Mouse (Mus musculus): ENCODE results near the gene Tmtc1.

Gene Tmtc1

GRCm38 (mm10) chr6:148234105-148234828, 209.9 kb downstream of the Tmtc1 start:
- DNase-seq, result no peak

- no peak for DNase-seq
Measured at GRCm38 (mm10) chr6:148227542-148227941, 216.6 kb downstream of the Tmtc1 start.

DNA sequence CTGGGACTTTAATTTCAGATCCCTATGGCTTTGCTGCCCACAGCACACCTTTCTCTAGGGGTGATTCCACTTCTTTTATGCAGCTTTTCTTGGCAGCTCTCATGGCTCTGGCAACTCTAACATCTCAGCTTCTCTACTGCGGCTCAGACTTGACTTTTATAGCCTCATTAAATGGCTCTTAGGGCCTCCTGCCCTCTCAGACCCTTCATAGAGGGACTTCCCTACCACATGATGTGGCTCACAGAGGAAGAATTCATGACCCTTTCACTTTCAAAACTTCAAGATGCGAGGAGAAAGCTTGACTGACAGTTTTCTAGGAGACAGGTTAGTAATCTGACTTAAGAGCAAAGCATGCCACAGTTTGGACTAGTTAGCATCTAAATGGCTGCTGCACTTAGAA, 221.5 kb downstream of the Tmtc1 start:
- DNase-seq, result no peak

DNA sequence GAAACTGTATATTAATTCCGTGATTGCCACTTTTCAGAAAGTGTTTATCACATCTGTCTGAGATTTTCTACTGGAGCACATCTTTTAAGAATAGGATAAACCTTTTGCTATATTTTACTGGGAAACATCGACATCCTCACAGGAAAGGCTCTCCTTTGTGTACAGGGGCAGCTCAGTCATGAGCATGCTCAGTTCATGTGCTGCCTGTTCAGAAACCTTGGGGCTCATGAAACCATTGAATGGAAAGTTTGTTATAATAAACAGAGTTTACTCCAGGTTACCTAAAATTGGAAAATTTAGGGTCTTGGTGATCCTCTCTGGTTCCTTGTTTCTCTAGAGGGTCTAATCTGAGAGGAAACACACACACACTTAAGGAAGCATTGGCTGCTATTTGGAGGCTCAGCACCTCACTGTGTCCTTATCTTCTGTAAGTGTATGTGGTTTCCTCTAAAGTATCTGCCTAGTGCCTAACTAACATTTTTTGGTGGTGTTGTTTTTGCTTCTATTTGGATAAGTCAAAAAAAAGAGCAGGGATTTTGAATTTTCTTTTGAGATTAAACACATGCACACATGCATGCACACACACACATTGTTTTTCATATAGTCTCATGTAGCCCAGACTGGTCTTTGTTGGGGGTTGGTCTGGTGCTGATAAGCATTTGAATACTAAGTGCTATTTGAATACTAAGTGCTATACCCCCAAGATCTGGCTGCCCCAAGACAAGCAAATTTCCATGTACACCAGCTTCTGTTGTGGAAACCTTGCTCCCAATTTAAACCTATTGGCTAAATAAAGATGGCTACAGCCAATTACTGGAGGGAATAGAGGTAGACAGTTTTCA, 225.7 kb downstream of the Tmtc1 start:
- no peak for DNase-seq

DNA sequence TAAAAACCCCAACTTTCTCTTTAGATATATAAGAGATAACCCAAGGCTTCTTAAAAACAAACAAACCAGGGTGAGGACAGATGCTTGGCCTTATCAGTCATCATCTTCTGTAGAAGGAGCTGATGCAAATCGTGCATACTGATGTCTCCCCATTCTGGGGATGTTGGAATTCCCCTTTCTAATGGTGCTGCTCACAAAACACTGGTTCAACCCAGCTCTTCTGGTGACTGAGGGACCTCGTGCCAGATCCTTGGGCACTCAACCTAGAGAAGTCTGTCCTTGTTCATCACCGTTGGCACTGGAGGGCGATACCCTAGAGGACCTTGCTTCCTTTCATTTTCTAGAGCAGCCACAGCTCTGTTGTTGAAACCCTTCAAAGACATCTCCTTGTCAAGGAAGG, 227.4 kb downstream of the Tmtc1 start:
- no peak for DNase-seq

GRCm38 (mm10) chr6:148214765-148215164, 229.4 kb downstream of the Tmtc1 start:
- peak; percentile 65 to 69 for DNase-seq

GRCm38 (mm10) chr6:148211897-148212680, 232.1 kb downstream of the Tmtc1 start, which contains the start of gene Ergic2:
TSS of gene Ergic2 (minus strand) at chr6:148212374.
- DNase-seq, result peak; percentile 97 to 98

DNA sequence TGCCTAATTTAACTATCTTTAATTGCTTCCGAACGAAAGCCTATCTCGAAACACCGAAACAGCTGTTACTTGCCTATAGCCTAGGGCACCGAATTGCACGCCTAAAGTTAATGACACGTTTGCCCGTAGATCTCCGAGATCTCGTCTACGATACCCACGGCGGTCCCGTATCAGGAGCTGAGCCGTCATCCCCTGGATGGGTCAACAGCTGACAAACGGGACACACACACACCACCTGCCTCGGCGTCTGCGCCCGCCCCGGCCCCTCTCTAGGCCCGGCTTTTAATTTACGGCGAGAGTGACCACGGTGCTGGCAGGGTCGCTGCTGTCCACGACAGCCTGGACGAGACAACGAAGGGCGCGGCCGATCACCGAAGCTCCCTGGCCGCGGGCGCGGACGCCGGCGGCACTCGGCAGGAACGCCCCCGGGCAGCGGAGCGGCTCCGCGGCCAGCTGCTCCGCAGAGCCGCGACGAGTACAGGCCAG, 232.8 kb downstream of the Tmtc1 start:
- DNase-seq, result no peak

- DNase-seq, result no peak
Measured at GRCm38 (mm10) chr6:148207522-148207921, 236.7 kb downstream of the Tmtc1 start.

- DNase-seq, result no peak
Measured at GRCm38 (mm10) chr6:148205134-148205533, 239.1 kb downstream of the Tmtc1 start.

DNA sequence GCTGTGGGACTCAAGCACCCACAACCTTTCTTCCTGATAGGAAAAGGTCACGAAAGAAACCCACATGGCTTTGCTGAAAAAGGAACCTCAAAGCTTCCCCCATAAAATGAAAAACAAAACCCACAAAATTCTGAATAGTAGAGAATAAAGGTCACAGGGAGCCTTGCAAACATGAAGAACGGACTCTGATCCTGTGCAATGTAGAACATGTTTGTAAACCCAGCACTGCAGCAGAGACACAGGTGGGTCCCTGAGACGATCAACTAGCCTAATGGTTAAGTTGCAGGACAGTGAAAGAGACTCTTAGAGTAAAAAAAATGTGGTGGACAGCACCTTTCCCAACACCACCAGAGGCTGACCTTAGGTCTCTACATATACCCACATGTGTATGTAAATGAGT, 244.5 kb downstream of the Tmtc1 start:
- DNase-seq, result no peak

- no peak for DNase-seq
Measured at GRCm38 (mm10) chr6:148199177-148199576, 245.0 kb downstream of the Tmtc1 start.

GRCm38 (mm10) chr6:148193972-148194701, 250.1 kb downstream of the Tmtc1 start:
- DNase-seq, result no peak

DNA sequence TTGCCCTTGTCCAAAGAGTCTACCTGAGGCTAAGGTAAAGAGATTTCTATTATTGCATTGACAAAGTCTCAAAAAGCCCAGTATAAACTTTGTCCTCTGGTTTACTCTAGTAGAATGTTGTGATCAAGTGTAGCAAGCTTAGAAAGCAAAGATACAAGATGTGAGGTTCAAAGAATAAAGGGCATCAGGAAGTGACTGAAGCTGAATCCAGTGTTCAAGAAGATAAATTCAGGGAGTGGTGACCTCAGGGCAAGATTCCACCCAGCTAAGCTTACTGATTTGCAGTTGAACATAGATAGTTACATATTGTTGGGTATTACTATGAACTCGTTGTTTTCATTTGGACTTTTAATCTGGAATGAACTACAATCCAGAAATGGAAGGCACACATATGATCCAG, 258.5 kb downstream of the Tmtc1 start:
- DNase-seq, result no peak
